Mouse (Mus musculus) neural tube, embryonic 11.5 days (tissue): ENCODE results near the gene Slc25a10. TPM values are rescaled to one million over a fixed set of nuclear protein-coding genes. Genes with fewer than 3 reads are reported as not detected.
A peak's percentile ranks its signal among the peaks of the same experiment; 100 is the strongest.
"Not testable (repeated sequence)": the region's sequence is repeated elsewhere in the genome, so short reads cannot be mapped to it uniquely, and the experiment has no call there.

Experiments used
- ATAC-seq: fragments of 200-750 bp; cut with Nextera tagmentation; 2 replicates; pipeline ENCODE4 v1.8.0; 2017; ENCODE audit warnings: moderate number of reproducible peaks, mild to moderate bottlenecking, moderate TSS enrichment, moderate library complexity; ENCODE audit not compliant: insufficient read depth, low FRiP score, low TSS enrichment
- DNase-seq: peaks from one replicate; pipeline ENCODE4 v3.0.0-alpha.2; 2015; ENCODE audit warnings: low spot score
- H3K27ac ChIP-seq: fragments of 300-500 bp; sonication (generic); 2 replicates; pipeline ENCODE4 v1.5.1; 2014; ENCODE audit warnings: low read depth, mild to moderate bottlenecking, low read length
- H3K27me3 ChIP-seq: fragments of 300-500 bp; sonication (generic); 2 replicates; pipeline ENCODE4 v1.6.1; 2014; ENCODE audit warnings: mild to moderate bottlenecking, low read length, mixed read lengths; ENCODE audit not compliant: control insufficient read depth, insufficient read depth
- H3K36me3 ChIP-seq: fragments of 300-500 bp; sonication (generic); 2 replicates; pipeline ENCODE4 v1.6.1; 2014; ENCODE audit warnings: mild to moderate bottlenecking, low read length, moderate library complexity, mixed read lengths; ENCODE audit not compliant: control insufficient read depth, insufficient read depth
- H3K4me1 ChIP-seq: fragments of 300-500 bp; sonication (generic); 2 replicates; pipeline ENCODE4 v1.6.1; 2014; ENCODE audit warnings: low read length, mixed read lengths; ENCODE audit not compliant: control insufficient read depth, insufficient read depth
- H3K4me2 ChIP-seq: fragments of 300-500 bp; sonication (generic); 2 replicates; pipeline ENCODE4 v1.6.1; 2014; ENCODE audit warnings: low read depth, mild to moderate bottlenecking, moderate library complexity
- H3K4me3 ChIP-seq: fragments of 300-500 bp; sonication (generic); 2 replicates; pipeline ENCODE4 v1.5.1; 2014; ENCODE audit warnings: low read depth, low read length
- H3K9ac ChIP-seq: fragments of 300-500 bp; sonication (generic); 2 replicates; pipeline ENCODE4 v1.6.1; 2014; ENCODE audit warnings: mild to moderate bottlenecking, low read length
- H3K9me3 ChIP-seq: fragments of 300-500 bp; sonication (generic); 2 replicates; pipeline ENCODE4 v1.6.1; 2016; ENCODE audit warnings: low read length; ENCODE audit not compliant: control insufficient read depth
- WGBS: fragments of 180-500 bp; shearing (Covaris S2); extraction: QIAGEN DNeasy Blood & Tissue Kit; methylation state at CpG from one replicate; pipeline ENCODE4 v1.1.7; 2014; 5-methylcytosine and 5-hydroxymethylcytosine counted together
- polyA plus RNA-seq: library from polyadenylated mRNA; unstranded; fragments of >200 nt; fragmentation: Nextera tagmentation; extraction: Ambion mirVana; gene quantifications from 2 replicates; pipeline ENCODE4 v1.2.1, GENCODE M21; 2014

Gene Slc25a10
- polyA plus RNA-seq, 1 experiment from 2014 or later = 49.5 TPM

DNA sequence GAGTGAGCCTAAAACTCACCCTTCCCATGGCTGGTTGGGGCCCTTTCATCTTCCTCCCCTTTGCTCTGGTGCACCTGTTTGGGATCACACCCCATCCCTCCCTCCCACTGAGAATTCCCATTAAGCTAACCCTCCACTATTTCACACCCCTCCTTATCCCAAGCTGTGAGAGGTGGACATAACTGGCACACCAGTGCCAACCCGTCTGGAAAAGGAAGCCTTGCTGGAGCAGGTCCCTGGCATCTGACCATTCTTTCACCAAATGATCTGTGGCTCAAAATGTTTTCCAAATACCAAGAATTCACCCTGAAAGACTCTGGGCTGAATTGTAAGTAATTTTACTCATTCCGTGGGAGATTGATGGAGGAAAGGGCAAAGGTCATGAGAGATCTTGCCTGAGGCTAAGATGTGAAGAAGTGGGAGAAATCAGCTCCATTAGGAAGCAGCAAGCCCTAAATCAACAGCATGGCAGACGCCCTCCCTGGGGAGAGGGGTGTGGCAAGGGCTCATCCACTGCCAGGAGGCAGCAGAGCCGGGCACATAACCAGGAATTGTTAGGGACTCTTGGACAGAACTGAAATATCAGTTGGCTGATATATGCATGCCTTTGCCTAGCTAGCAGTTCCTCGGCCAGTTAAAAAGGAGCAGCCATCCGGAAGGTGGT lies 21.3 kb downstream of the Slc25a10 start:
- Histone ChIP-seq H3K9ac (no peak overlapping the region), H3K36me3 (no peaks in the 10 kb centered on the region), H3K4me1 (peaks cover 5% of the 10 kb centered on the region; the same call in 1 of the 2 replicates), H3K4me3 (no peak overlapping the region), H3K27me3 (no peaks in the 10 kb centered on the region), H3K9me3 (no peaks in the 10 kb centered on the region), H3K27ac (no peak overlapping the region), H3K4me2 (no peak overlapping the region)
- ATAC-seq (no peak), DNase-seq (peak; percentile 38)
- WGBS = 25% methylated on average over 6 of the region's 6 CpGs

DNA sequence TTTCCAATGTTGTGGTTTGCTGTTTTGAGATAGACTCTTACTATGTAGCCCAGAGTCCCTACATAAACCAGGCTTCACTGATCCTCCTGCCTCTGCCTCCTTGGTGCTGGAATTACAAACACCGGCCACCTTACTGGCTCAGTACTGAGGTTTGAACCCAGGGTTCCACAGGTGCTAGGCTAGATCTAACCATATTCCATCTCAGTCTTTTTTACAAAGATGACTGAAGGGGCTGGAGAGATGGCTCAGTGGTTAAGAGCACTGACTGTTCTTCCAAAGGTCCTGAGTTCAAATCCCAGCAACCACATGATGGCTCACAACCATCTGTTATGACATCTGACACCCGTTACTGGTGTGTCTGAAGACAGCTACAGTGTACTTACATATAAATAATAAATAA lies 22.6 kb downstream of the Slc25a10 start:
- H3K9me3 ChIP-seq, H3K9ac ChIP-seq, H3K27ac ChIP-seq, H3K36me3 ChIP-seq, H3K4me2 ChIP-seq, H3K4me1 ChIP-seq, H3K27me3 ChIP-seq, DNase-seq, ATAC-seq, H3K4me3 ChIP-seq: not testable (repeated sequence)
- 90% methylated on average over 2 of the region's 2 CpGs for WGBS

DNA sequence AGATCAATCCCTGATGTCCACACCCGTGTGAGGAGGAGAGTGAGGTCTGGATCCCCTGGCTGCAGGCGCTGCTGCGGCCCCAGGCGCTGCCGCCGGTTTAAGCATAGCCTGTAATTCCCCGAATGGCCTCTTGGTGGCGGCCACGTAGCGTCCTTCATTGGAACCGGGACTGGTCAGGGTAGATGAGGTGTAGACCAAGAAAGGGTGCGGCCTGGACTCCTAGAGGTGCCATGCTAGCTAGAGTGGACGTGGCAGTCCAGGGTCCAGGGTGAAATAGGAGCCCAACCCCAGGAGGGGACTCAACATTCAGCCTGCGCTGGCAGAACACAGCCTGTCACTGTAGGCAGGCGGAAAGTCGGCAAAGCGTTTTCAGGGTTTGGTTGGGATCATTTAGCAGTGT lies 24.0 kb downstream of the Slc25a10 start:
- H3K27ac ChIP-seq = no peak overlapping the region
- ATAC-seq (no peak), DNase-seq (peak; percentile 86)
- H3K27me3 ChIP-seq = no peaks in the 10 kb centered on the region
- WGBS = 17% methylated on average over 17 of the region's 17 CpGs
- no peaks in the 10 kb centered on the region for H3K36me3 ChIP-seq
- H3K4me2 ChIP-seq = no peak overlapping the region
- no peak overlapping the region for H3K4me3 ChIP-seq
- peaks cover 5% of the 10 kb centered on the region; the same call in 1 of the 2 replicates for H3K4me1 ChIP-seq
- no peak overlapping the region for H3K9ac ChIP-seq
- no peaks in the 10 kb centered on the region for H3K9me3 ChIP-seq

DNA sequence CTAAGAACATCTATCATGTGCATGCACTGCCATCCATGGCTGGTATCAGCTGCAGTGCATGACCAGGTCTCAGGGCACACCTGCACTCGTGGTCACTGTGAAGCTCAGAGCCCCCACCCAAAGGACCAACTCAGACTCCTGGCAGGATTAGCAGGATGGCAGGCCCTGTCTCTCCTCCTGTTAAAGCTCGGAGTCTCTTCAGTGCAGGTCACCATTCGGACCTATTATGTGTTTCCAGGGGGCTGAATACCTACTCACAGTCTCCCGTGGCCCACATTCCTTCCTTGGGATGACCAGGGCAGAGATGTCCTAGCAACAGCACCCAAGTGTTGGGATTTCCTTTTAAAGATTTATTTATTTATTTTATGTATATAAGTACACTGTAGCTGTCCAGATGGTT lies 25.5 kb downstream of the Slc25a10 start:
- H3K27ac ChIP-seq = no peak overlapping the region

DNA sequence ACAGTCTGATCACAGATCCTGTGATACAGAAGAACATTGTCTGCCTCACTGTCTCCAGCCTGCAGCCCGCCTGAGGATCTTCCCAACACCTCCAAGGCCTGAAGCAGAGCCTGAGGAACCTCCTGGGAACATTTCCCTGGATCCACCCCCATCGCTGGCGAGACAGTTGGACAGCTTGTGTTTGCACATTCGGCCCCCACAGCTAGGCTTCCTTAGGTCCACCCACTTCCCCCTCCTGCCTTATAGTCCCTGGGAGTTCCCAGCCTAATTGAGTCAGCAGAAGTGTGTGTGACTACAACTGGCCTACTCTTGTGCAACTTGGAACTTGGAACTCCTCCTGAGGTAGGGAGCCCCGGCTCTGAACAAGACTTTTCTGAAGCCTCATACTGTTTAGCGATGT lies 26.4 kb downstream of the Slc25a10 start:
- no peaks in the 10 kb centered on the region for H3K36me3 ChIP-seq
- WGBS = 67% methylated on average over 6 of the region's 6 CpGs
- no peak overlapping the region for H3K4me3 ChIP-seq
- DNase-seq (no peak), ATAC-seq (no peak)
- H3K9ac ChIP-seq = no peak overlapping the region; the same call in 1 of the 2 replicates
- H3K4me2 ChIP-seq = no peak overlapping the region
- no peaks in the 10 kb centered on the region for H3K9me3 ChIP-seq
- no peaks in the 10 kb centered on the region for H3K27me3 ChIP-seq
- H3K27ac ChIP-seq = no peak overlapping the region
- H3K4me1 ChIP-seq = peaks cover 3% of the 10 kb centered on the region; the same call in 1 of the 2 replicates

More for the DNA sequence above, 25.5 kb downstream of the Slc25a10 start:
- H3K4me1 ChIP-seq = peaks cover 3% of the 10 kb centered on the region; the same call in 1 of the 2 replicates
- H3K9ac ChIP-seq = no peak overlapping the region
- H3K4me3 ChIP-seq = no peak overlapping the region
- ATAC-seq (no peak), DNase-seq (no peak)
- H3K4me2 ChIP-seq = no peak overlapping the region
- no peaks in the 10 kb centered on the region for H3K36me3 ChIP-seq
- no peaks in the 10 kb centered on the region for H3K9me3 ChIP-seq
- WGBS = 84% methylated on average over 4 of the region's 4 CpGs
- no peaks in the 10 kb centered on the region for H3K27me3 ChIP-seq

DNA sequence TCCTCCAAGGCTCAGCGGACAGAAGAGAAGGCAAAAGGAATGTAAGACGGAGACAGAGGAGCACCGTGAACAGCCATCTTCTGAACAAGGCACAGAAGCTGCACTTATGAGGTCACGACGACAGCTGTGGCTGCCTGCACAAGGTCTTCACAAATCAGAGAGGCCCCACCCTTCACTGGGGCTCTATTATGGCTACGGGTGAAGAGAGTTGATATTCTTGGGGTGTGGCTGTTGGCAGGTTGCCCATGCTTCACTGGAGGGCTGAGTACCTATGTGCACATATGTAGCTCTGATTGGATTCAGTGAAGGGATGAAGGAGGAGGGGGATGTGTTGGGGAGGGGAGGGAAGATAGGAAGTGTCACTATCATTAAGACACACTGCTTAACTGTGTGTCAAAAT lies 26.9 kb downstream of the Slc25a10 start:
- Histone ChIP-seq H3K4me1 (peaks cover 3% of the 10 kb centered on the region; the same call in 1 of the 2 replicates), H3K4me2 (no peak overlapping the region), H3K36me3 (no peaks in the 10 kb centered on the region), H3K4me3 (no peak overlapping the region), H3K9ac (no peak overlapping the region; the same call in 1 of the 2 replicates), H3K27ac (no peak overlapping the region), H3K27me3 (no peaks in the 10 kb centered on the region), H3K9me3 (no peaks in the 10 kb centered on the region)
- 81% methylated on average over 6 of the region's 6 CpGs for WGBS
- no peak for ATAC-seq
- DNase-seq = no peak

DNA sequence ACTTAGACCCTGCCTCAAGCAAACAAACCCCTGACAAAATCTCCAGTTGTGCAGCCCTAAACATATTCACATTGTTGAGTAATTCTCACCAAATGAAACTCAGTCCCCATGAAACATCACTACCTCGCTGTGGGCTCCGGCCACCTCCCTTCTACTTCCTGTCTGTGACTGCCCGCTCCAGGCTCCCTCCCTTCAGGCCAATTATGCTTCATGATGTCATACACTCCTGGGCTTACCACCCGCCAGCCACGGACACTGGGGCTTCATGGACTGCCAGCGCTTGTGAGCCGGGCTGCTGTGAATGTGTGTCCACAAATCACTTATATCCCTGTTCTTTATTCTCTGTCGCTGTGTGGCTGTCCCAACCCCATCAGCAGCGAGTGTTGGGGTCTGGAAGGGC lies 28.1 kb downstream of the Slc25a10 start:
- ATAC-seq (no peak), DNase-seq (peak; percentile 25)
- no peak overlapping the region for H3K9ac ChIP-seq
- no peaks in the 10 kb centered on the region for H3K27me3 ChIP-seq
- no peaks in the 10 kb centered on the region for H3K36me3 ChIP-seq
- peaks cover 3% of the 10 kb centered on the region; the same call in 1 of the 2 replicates for H3K4me1 ChIP-seq
- H3K27ac ChIP-seq = no peak overlapping the region
- H3K4me2 ChIP-seq = no peak overlapping the region
- no peaks in the 10 kb centered on the region for H3K9me3 ChIP-seq
- 57% methylated on average over 9 of the region's 9 CpGs for WGBS
- no peak overlapping the region for H3K4me3 ChIP-seq

DNA sequence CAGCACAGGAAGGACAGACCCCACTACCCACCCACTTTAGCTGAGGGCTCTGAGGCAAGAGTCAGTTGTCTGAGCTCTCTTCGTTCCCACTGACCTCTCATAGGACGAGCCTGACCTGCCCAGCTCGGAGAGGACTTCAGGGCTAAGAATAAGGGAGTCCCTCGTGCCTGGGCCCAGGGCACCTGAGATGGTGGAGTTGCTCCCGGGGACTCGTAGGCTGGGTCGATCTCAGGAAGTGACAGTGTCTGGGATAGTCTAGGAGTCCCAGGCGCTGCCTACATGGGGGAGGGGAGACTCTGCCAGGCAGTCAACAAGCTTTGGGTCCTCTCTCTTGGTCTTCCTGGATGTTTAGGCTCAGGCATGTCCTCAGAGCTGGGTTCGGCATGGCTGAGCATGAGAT lies 28.9 kb downstream of the Slc25a10 start:
- Histone ChIP-seq H3K27ac (no peak overlapping the region), H3K4me3 (no peak overlapping the region), H3K27me3 (no peaks in the 10 kb centered on the region), H3K9ac (no peak overlapping the region), H3K9me3 (no peaks in the 10 kb centered on the region), H3K36me3 (no peaks in the 10 kb centered on the region), H3K4me1 (peaks cover 3% of the 10 kb centered on the region; the same call in 1 of the 2 replicates), H3K4me2 (no peak overlapping the region)
- no peak for ATAC-seq
- no peak for DNase-seq
- 75% methylated on average over 9 of the region's 9 CpGs for WGBS

DNA sequence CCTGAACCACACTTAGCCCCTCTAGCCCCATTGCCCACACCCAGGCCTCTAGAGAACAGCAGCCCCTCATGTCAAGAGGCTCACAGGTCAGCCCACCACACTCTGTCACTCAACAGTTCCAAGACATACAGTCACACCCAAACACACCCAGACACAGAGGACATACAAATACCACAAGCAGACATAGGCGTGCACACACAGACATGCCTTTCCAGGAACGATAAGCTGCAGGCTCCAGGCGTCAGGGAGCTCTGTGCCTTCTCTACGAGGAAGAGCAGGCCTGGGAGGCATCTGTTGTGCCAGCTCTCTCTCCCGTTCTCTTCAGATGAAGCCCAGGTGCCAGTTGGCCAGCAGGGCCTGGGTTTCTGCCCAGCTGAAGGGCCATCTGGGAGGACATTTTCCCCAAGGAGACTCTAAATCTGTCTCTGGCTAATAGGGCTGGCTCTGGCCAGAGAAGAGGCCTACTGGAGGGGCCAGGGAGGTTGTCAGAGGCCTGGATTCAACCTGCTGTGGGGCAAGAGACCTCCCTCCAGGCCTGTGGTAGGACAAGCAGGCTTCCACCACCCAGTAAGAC lies 29.4 kb downstream of the Slc25a10 start:
- no peak for ATAC-seq
- no peaks in the 10 kb centered on the region for H3K36me3 ChIP-seq
- 86% methylated on average over 5 of the region's 5 CpGs for WGBS

More for the DNA sequence above, 29.4 kb downstream of the Slc25a10 start:
- no peak for DNase-seq
- H3K4me2 ChIP-seq = no peak overlapping the region
- no peaks in the 10 kb centered on the region for H3K27me3 ChIP-seq
- peaks cover 3% of the 10 kb centered on the region; the same call in 1 of the 2 replicates for H3K4me1 ChIP-seq
- H3K9me3 ChIP-seq = no peaks in the 10 kb centered on the region
- H3K4me3 ChIP-seq = no peak overlapping the region
- no peak overlapping the region for H3K27ac ChIP-seq
- H3K9ac ChIP-seq = no peak overlapping the region
